In the genomic region with DNA sequence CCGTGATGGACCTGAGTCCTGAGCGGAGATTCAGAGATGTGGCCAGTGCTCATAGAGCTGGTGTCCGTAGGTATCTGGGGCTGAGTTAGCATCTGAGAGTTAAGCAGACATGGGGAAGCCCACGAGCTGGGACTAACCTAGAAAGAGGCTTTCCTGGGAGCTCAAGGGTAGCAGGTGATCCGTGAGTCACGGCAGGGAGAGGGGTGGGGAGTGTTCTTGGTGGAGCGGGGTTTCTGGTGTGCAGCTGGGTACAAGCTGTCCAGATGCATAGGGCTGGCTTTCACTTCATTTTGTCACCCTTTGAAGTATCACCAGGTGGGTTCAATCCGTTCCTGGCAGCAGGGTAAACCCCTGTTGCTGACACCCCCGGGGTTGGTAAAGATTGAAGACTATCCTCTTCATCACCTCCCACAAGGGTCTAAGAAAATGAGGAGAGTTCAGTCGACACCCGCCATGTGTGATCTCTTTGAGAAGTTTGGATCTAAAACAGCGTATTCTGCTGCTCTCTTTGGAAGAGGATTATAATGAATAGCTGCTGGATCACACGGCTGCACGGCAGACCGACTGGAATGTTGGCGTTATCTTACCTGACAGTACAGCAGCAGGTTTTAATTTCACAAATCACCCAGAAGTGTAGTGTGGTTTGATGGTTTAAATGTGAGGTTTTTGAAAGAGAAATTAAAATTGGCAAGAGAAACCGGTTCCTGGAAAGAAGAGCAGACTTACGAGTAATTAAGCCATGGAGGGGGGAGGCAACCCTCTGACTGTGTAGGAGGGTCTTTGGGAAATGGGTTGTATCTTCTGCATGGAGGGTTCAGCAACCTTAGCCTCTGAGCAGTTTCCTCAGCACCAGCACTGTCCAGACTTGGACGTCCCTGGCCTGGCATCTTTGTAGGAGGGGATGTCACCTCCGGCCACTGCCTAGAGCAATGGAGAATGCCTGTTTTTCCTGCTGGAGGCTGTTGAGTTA, we compare ENCODE assay signal across 12 mouse cellular contexts.
DNase-seq lines count a peak whose midpoint lies in the region; ATAC-seq and TF ChIP-seq lines count a peak whose summit lies in the region.
"Had no signal": no experiment of that assay in that cellular context is flagged by ENCODE, and none has a peak within 500 bp of the region (broad histone marks: within the 10 kb centered on the region; RNA-seq: fewer than 3 reads in every experiment).

No protein-coding gene starts in this region.

- TF ChIP-seq POLR2A in MEL (IDR thresholded peaks at IDR 0.05; ENCODE audit: control insufficient read depth in 1 of 2, insufficient read depth in 1 of 2, low read depth in 1 of 2, low read length in 2 of 2, poor library complexity in 1 of 2), result 0 out of 4 replicates have a peak, but pooled peaks of 1 of the 2 experiments have one; percentile 41

- H3K27ac ChIP-seq in kidney, embryonic 16.5 days (ENCODE audit: low read length), result peak overlapping the region; percentile 55; the same call in 1 of the 2 replicates
- peak overlapping the region; percentile 92 for H3K27ac ChIP-seq in MEL (ENCODE audit: control insufficient read depth, low read depth, low read length)
- peak overlapping the region; percentile 58; the same call in 1 of the 2 replicates for H3K27ac ChIP-seq in embryonic facial prominence, embryonic 12.5 days
- H3K27ac ChIP-seq in intestine, postnatal 0 days (ENCODE audit: low read depth, low read length), result no peak overlapping the region
- H3K27ac ChIP-seq: hindbrain, embryonic 15.5 days had no signal

- H3K4me2 ChIP-seq in kidney, embryonic 16.5 days (replicated peaks; ENCODE audit: low read depth, low read length), result peak overlapping the region; percentile 20
- no peak overlapping the region for H3K4me2 ChIP-seq in embryonic facial prominence, embryonic 12.5 days (replicated peaks)
- no peak overlapping the region for H3K4me2 ChIP-seq in intestine, postnatal 0 days (replicated peaks; ENCODE audit: low read depth)
- H3K4me2 ChIP-seq: hindbrain, embryonic 15.5 days had no signal

- no peak for TF ChIP-seq RAD21 in MEL (IDR thresholded peaks at IDR 0.05; ENCODE audit: low read depth, low read length)

- peak; percentile 64 for ATAC-seq in kidney, embryonic 16.5 days (ENCODE audit: low FRiP score, low TSS enrichment)
- ATAC-seq in embryonic facial prominence, embryonic 12.5 days (ENCODE audit: insufficient number of reproducible peaks, insufficient read depth, low FRiP score, low TSS enrichment), result peak; percentile 48; the same call in 1 of the 2 replicates
- ATAC-seq in intestine, postnatal 0 days, result no peak

- no peaks in the 10 kb centered on the region for H3K27me3 ChIP-seq in kidney, embryonic 16.5 days (ENCODE audit: insufficient read depth, low read length)
- H3K27me3 ChIP-seq in MEL (ENCODE audit: control insufficient read depth in 1 of 2, insufficient read depth in 2 of 2, low read length in 2 of 2), result no peaks in the 10 kb centered on the region
- H3K27me3 ChIP-seq in embryonic facial prominence, embryonic 12.5 days, result no peaks in the 10 kb centered on the region
- H3K27me3 ChIP-seq in intestine, postnatal 0 days (replicated peaks; ENCODE audit: control insufficient read depth, insufficient read depth, low read length), result no peaks in the 10 kb centered on the region
- H3K27me3 ChIP-seq: hindbrain, embryonic 15.5 days had no signal

- no peak overlapping the region for H3K9ac ChIP-seq in kidney, embryonic 16.5 days (replicated peaks; ENCODE audit: low read length)
- peak overlapping the region; percentile 75 for H3K9ac ChIP-seq in MEL (ENCODE audit: control insufficient read depth, low read depth, low read length, poor library complexity, severe bottlenecking)
- no peak overlapping the region for H3K9ac ChIP-seq in embryonic facial prominence, embryonic 12.5 days
- no peak overlapping the region for H3K9ac ChIP-seq in intestine, postnatal 0 days (ENCODE audit: low read depth, low read length)
- H3K9ac ChIP-seq: hindbrain, embryonic 15.5 days had no signal

- TF ChIP-seq EP300 in MEL (IDR thresholded peaks at IDR 0.05; ENCODE audit: low read depth in 1 of 2, low read length in 2 of 2), result no peak

- WGBS in kidney, embryonic 16.5 days, result 51% methylated on average over 20 of the region's 20 CpGs
- WGBS in embryonic facial prominence, embryonic 12.5 days, result 44% methylated on average over 20 of the region's 20 CpGs
- 75% methylated on average over 20 of the region's 20 CpGs for WGBS in intestine, postnatal 0 days

- no peaks in the 10 kb centered on the region for H3K36me3 ChIP-seq in kidney, embryonic 16.5 days (ENCODE audit: insufficient read depth, low read length)
- peaks cover 0 to 32% of the 10 kb centered on the region in 2 experiments; a peak in 2 of 4 replicates for H3K36me3 ChIP-seq in MEL (ENCODE audit: control insufficient read depth in 1 of 2, insufficient read depth in 2 of 2, low read length in 2 of 2)
- no peaks in the 10 kb centered on the region for H3K36me3 ChIP-seq in embryonic facial prominence, embryonic 12.5 days
- no peaks in the 10 kb centered on the region for H3K36me3 ChIP-seq in intestine, postnatal 0 days (ENCODE audit: control insufficient read depth, insufficient read depth)
- H3K36me3 ChIP-seq: hindbrain, embryonic 15.5 days had no signal

- H3K4me1 ChIP-seq in kidney, embryonic 16.5 days (ENCODE audit: insufficient read depth, low read length), result peaks cover 50% of the 10 kb centered on the region
- H3K4me1 ChIP-seq in MEL (ENCODE audit: control insufficient read depth in 1 of 2, insufficient read depth in 2 of 2, low read length in 2 of 2), result peaks cover 17 to 55% of the 10 kb centered on the region in 2 experiments
- H3K4me1 ChIP-seq in embryonic facial prominence, embryonic 12.5 days, result peaks cover 41% of the 10 kb centered on the region
- H3K4me1 ChIP-seq in intestine, postnatal 0 days (replicated peaks; ENCODE audit: control insufficient read depth, insufficient read depth, low read length), result peaks cover 7% of the 10 kb centered on the region; the same call in 1 of the 2 replicates
- H3K4me1 ChIP-seq: hindbrain, embryonic 15.5 days had no signal

- H3K79me2 ChIP-seq in MEL (ENCODE audit: control insufficient read depth, insufficient read depth, low read length, poor library complexity), result peaks cover 29% of the 10 kb centered on the region

- H3K4me3 ChIP-seq in kidney, embryonic 16.5 days (ENCODE audit: low read length), result no peak overlapping the region
- peak overlapping the region; percentile 55 to 88 for H3K4me3 ChIP-seq in MEL (ENCODE audit: control insufficient read depth in 1 of 2, insufficient read depth in 1 of 2, low read depth in 2 of 2, low read length in 2 of 2)
- no peak overlapping the region for H3K4me3 ChIP-seq in embryonic facial prominence, embryonic 12.5 days
- no peak overlapping the region for H3K4me3 ChIP-seq in intestine, postnatal 0 days (ENCODE audit: low read depth, low read length)
- H3K4me3 ChIP-seq: hindbrain, embryonic 15.5 days had no signal

- no peaks in the 10 kb centered on the region for H3K9me3 ChIP-seq in kidney, embryonic 16.5 days (ENCODE audit: low read length)
- H3K9me3 ChIP-seq in MEL (replicated peaks; ENCODE audit: insufficient read depth, low read length), result no peaks in the 10 kb centered on the region
- no peaks in the 10 kb centered on the region for H3K9me3 ChIP-seq in embryonic facial prominence, embryonic 12.5 days
- H3K9me3 ChIP-seq in intestine, postnatal 0 days (ENCODE audit: control insufficient read depth), result no peaks in the 10 kb centered on the region
- H3K9me3 ChIP-seq: hindbrain, embryonic 15.5 days had no signal

- DNase-seq in kidney, adult 9 months, result no peak
- peak; percentile 66 for DNase-seq in MEL (ENCODE audit: low read depth, low spot score)
- peak; percentile 12 for DNase-seq in mesoderm, embryonic 11.5 days (ENCODE audit: low read depth, low spot score)
- DNase-seq in right cerebral cortex, postnatal 10 days (ENCODE audit: low spot score in 2 of 2), result no peak
- DNase-seq: adrenal gland, postnatal 14 days; cerebellum, adult 18-20 months; left cerebral cortex, postnatal 4 days; lung, postnatal 4 days had no signal

- TF ChIP-seq CTCF in MEL (IDR thresholded peaks at IDR 0.05 in 2 of 3, conservative IDR thresholded peaks at IDR 0.05 in 1 of 3; ENCODE audit: control insufficient read depth in 1 of 3, insufficient read depth in 1 of 3, low read depth in 2 of 3, low read length in 3 of 3, poor library complexity in 1 of 3, severe bottlenecking in 1 of 3), result no peak
- TF ChIP-seq CTCF in intestine, postnatal 0 days (IDR thresholded peaks at IDR 0.05; ENCODE audit: low read depth), result no peak

TF ChIP-seq in MEL, 35 proteins besides CTCF, POLR2A, EP300 and RAD21:
- TF ChIP-seq TAL1 (IDR thresholded peaks at IDR 0.05; ENCODE audit: low read length) (0 out of 2 replicates have a peak, but pooled peaks have one; percentile 9), ZMIZ1 (IDR thresholded peaks at IDR 0.05; ENCODE audit: low read depth, low read length) (no peak), GATA1 (IDR thresholded peaks at IDR 0.05; ENCODE audit: low read depth, low read length) (peak; percentile 32; the same call in 1 of the 2 replicates), MAZ (IDR thresholded peaks at IDR 0.05; ENCODE audit: low read depth, low read length) (no peak), ETS1 (IDR thresholded peaks at IDR 0.05; ENCODE audit: low read depth, low read length) (no peak)

Comparison
In these comparisons a context has a peak if more than half of its experiments do, and no peak if none do; other contexts are left out.
1. H3K4me3 ChIP-seq: peak in MEL (2 of 2); none in kidney, embryonic 16.5 days (single experiment), embryonic facial prominence, embryonic 12.5 days (single experiment) and intestine, postnatal 0 days (single experiment).
2. DNase-seq: peak in MEL (single experiment) and mesoderm, embryonic 11.5 days (single experiment); none in kidney, adult 9 months (single experiment) and right cerebral cortex, postnatal 10 days (0 of 2).